Mouse (Mus musculus): ENCODE data around the gene Myd88. TPM values are rescaled to one million over a fixed set of nuclear protein-coding genes. Genes with fewer than 3 reads are reported as not detected.

Gene Myd88
- total and polyA plus RNA-seq, 2 experiments from 2014 or later = 4.7 to 5.9 TPM

DNA sequence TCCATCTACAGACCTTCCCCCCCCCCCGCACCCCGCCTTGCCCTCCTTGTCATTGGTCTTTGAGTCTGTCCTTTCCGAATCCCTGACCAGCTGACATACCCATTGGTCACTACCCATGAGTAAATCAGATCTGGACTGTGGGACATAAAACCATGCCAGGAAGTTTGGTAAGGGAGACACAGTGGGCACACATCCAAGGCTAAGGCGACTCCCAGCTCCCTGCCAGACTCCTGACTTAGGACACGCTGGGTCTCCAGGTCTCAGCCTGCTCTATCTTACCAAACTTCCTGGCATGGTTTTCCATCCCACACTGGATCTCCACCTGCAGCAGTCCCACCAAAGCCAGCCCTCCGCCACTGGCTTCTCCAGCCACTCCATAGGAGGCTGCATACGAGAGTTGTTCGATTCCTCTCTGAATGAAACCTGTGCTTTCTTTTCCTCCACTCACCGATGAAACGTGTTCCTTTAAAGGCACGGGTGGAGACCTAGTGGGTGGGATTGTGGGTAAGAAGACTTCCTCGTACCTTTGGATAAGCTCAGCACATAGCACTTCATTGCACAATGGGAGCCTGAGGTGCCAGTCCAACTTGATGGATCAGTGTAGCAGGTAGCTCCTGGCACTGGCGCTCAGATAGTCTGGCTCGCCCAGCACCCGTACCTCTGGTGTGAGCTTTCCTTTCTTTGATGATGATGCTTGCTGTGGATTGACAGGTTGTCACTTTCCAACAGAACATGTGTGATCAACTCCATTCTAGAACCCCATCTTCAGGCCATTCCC, 10.8 kb downstream of the Myd88 start:
- ATAC-seq (ENCODE audit: low FRiP score) (no peak), DNase-seq (ENCODE audit: low spot score) (no peak)
- Histone ChIP-seq H3K36me3 (ENCODE audit: insufficient read depth, low read length) (no peaks in the 10 kb centered on the region), H3K9me3 (ENCODE audit: low read length) (no peaks in the 10 kb centered on the region), H3K4me1 (ENCODE audit: insufficient read depth, low read length) (no peaks in the 10 kb centered on the region), H3K27me3 (ENCODE audit: insufficient read depth, low read length) (no peaks in the 10 kb centered on the region), H3K4me2 (ENCODE audit: low read depth, low read length, poor library complexity, severe bottlenecking) (no peak overlapping the region), H3K27ac (ENCODE audit: low read depth, low read length) (no peak overlapping the region), H3K9ac (replicated peaks; ENCODE audit: low read length, poor library complexity, severe bottlenecking) (no peak overlapping the region), H3K4me3 (ENCODE audit: low read depth, low read length) (no peak overlapping the region)
- no peak for TF ChIP-seq CTCF (IDR thresholded peaks at IDR 0.05)
- WGBS = 90% methylated on average over 15 of the region's 15 CpGs

DNA sequence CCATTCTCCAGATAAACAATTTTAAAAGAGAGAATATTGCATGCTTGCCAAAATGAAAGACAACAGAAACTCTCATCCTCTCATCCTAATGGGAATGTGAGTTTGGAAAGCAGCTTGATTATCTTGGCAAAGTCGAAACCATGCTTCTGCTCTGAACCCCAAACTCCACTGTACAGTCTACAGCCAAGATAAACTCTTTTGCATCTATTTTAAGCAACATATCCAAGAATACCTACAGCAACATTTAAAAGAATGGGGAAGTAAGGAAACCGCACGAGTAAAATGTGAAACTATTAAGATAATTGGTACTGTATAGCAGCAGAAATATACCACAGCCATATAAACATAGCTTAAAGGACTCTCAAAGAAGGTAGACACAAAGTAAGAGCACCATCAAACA, 12.7 kb downstream of the Myd88 start:
- no peak for ATAC-seq (ENCODE audit: low FRiP score)
- no peaks in the 10 kb centered on the region for H3K4me1 ChIP-seq (ENCODE audit: insufficient read depth, low read length)
- no peak overlapping the region for H3K4me3 ChIP-seq (ENCODE audit: low read depth, low read length)
- WGBS = 82% methylated on average over 3 of the region's 3 CpGs
- H3K9me3 ChIP-seq (ENCODE audit: low read length) = no peaks in the 10 kb centered on the region
- no peak overlapping the region for H3K4me2 ChIP-seq (ENCODE audit: low read depth, low read length, poor library complexity, severe bottlenecking)
- no peaks in the 10 kb centered on the region for H3K27me3 ChIP-seq (ENCODE audit: insufficient read depth, low read length)
- TF ChIP-seq CTCF (IDR thresholded peaks at IDR 0.05) = no peak
- H3K9ac ChIP-seq (replicated peaks; ENCODE audit: low read length, poor library complexity, severe bottlenecking) = no peak overlapping the region
- H3K27ac ChIP-seq (ENCODE audit: low read depth, low read length) = no peak overlapping the region
- DNase-seq (ENCODE audit: low spot score) = no peak
- no peaks in the 10 kb centered on the region for H3K36me3 ChIP-seq (ENCODE audit: insufficient read depth, low read length)

DNA sequence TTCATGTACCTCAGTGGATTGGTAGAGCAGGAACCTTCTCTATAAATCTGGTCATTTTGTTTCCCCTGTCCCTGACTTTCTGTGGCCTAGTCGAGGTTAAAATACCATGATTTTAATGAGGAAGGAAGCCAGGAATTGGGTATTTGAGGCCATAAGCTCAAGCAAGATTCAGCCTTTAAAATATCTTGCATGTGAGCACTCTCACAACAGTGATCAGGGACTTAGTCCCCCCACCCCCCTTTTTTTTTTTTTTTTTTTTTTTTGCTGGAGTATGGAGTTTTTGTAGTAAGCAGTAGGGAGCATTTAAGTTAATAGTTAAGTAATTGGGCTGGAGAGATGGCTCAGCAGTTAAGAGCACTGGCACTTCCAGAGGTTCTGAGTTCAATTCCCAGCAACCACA, 17.1 kb downstream of the Myd88 start:
- Histone ChIP-seq H3K4me2 (ENCODE audit: low read depth, low read length, poor library complexity, severe bottlenecking) (no peak overlapping the region), H3K4me3 (ENCODE audit: low read depth, low read length) (no peak overlapping the region), H3K4me1 (ENCODE audit: insufficient read depth, low read length) (no peaks in the 10 kb centered on the region), H3K27ac (ENCODE audit: low read depth, low read length) (no peak overlapping the region), H3K9me3 (ENCODE audit: low read length) (no peaks in the 10 kb centered on the region), H3K27me3 (ENCODE audit: insufficient read depth, low read length) (no peaks in the 10 kb centered on the region), H3K36me3 (ENCODE audit: insufficient read depth, low read length) (no peaks in the 10 kb centered on the region), H3K9ac (replicated peaks; ENCODE audit: low read length, poor library complexity, severe bottlenecking) (no peak overlapping the region)
- no peak for DNase-seq (ENCODE audit: low spot score)
- TF ChIP-seq CTCF (IDR thresholded peaks at IDR 0.05) = no peak
- WGBS = 82% methylated on average over 1 of the region's 1 CpGs
- ATAC-seq (ENCODE audit: low FRiP score) = no peak

DNA sequence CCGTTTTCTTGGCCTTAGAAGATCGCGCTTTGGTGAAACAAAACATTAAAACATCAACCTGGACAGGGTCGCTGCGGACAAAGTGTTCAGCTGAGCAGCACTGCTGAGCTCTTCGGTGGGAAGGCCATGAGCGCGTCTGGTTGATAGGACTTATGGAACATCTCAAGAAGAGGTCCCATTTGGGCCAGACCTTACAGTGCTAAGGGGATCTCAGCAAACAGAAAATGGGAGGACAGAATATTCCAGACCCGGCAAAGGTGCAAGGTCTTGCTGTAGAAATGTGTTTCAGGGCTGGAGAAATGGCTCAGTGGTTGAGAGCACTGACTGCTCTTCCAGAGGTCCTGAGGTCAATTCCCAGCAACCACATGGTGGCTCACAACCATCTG, 18.0 kb downstream of the Myd88 start:
- ATAC-seq (ENCODE audit: low FRiP score) (no peak), DNase-seq (ENCODE audit: low spot score) (no peak)
- TF ChIP-seq CTCF (IDR thresholded peaks at IDR 0.05) = no peak
- Histone ChIP-seq H3K27me3 (ENCODE audit: insufficient read depth, low read length) (no peaks in the 10 kb centered on the region), H3K27ac (ENCODE audit: low read depth, low read length) (peak overlapping the region; percentile 93), H3K4me1 (ENCODE audit: insufficient read depth, low read length) (no peaks in the 10 kb centered on the region), H3K36me3 (ENCODE audit: insufficient read depth, low read length) (no peaks in the 10 kb centered on the region), H3K4me3 (ENCODE audit: low read depth, low read length) (peak overlapping the region; percentile 91), H3K9ac (replicated peaks; ENCODE audit: low read length, poor library complexity, severe bottlenecking) (peak overlapping the region; percentile 52), H3K9me3 (ENCODE audit: low read length) (no peaks in the 10 kb centered on the region), H3K4me2 (ENCODE audit: low read depth, low read length, poor library complexity, severe bottlenecking) (peak overlapping the region; percentile 51)
- WGBS = 5% methylated on average over 9 of the region's 9 CpGs

DNA sequence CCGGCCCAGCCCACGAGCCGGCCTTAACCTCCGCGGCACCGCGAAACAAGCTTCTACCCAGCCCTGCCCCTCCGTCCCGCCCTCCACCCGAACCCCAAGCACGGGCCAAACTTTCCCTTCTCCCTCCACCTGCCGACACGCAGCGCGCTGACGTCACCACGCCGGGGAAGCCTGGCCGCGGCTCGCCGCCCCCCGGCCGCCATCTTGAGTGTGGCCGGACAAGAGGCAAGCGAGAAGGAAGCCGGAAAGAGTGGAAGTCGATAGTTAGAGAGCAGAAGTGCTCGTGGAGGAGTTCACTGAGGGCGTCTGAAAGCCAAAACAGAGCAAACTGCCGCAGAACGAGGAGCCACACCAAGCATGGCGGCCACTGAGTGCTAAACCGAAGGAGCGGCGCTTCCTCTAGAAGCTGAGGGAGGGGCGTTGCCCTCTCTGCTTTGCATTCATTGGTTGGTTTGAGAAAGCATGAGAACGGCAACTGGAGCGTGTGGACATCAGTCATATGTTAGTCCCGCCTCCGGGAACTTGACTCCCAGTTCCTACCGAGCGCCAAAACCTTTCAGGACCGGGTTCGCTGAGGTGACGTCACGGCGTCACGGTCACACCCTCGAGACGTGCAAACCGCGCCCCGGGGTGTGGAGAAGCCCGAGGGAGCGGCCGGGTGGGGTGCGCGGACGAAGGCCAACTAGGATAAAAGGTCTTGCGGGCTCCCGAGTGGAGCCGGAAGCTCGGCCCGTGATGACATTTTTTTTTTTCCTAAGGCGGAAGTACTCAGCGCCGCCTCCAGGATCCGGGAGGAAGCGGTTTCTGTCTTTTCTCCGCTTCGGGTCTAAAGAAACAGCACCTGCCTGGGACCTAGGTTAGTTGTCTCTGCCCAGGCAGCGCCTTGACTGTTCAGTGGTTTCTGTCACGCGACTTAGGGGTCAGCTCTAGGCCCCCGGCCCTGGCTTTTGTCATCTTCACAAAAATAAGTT, 18.6 kb downstream of the Myd88 start, which contains the start of gene Oxsr1:
Oxsr1 (minus strand) TSS at position 139 of the 971 bp plus-strand sequence.
- DNase-seq (ENCODE audit: low spot score) (peak; percentile 99), ATAC-seq (ENCODE audit: low FRiP score) (peak; percentile 97)
- under 1% methylated on average over 76 of the region's 76 CpGs for WGBS
- Histone ChIP-seq H3K4me2 (ENCODE audit: low read depth, low read length, poor library complexity, severe bottlenecking) (peak within 1 kb of the TSS; percentile 91), H3K27ac (ENCODE audit: low read depth, low read length) (peak within 1 kb of the TSS; percentile 93), H3K27me3 (ENCODE audit: insufficient read depth, low read length) (no peaks in the 10 kb centered on the region), H3K4me3 (ENCODE audit: low read depth, low read length) (peak within 1 kb of the TSS; percentile 91), H3K9ac (replicated peaks; ENCODE audit: low read length, poor library complexity, severe bottlenecking) (peak within 1 kb of the TSS; percentile 87), H3K36me3 (ENCODE audit: insufficient read depth, low read length) (no peaks in the 10 kb centered on the region), H3K4me1 (ENCODE audit: insufficient read depth, low read length) (no peaks in the 10 kb centered on the region), H3K9me3 (ENCODE audit: low read length) (no peaks in the 10 kb centered on the region)
- peak; percentile 69 for TF ChIP-seq CTCF (IDR thresholded peaks at IDR 0.05)
